Mouse (Mus musculus) midbrain, embryonic 14.5 days (tissue): Measurements from ENCODE around the gene D630003M21Rik. TPM values are rescaled to one million over a fixed set of nuclear protein-coding genes. Genes with fewer than 3 reads are reported as not detected.

Source experiments
- ATAC-seq: fragments of 200-750 bp; cut with Nextera tagmentation; 2 replicates; pipeline ENCODE4 v1.8.0; 2017; ENCODE audit warnings: moderate number of reproducible peaks, moderate library complexity; ENCODE audit not compliant: low FRiP score, low TSS enrichment
- DNase-seq: peaks from one replicate; pipeline ENCODE4 v3.0.0-alpha.2; 2015
- H3K27ac ChIP-seq: fragments of 300-500 bp; sonication (generic); replicated peaks from 2 replicates; pipeline ENCODE4 v1.5.1; 2014; ENCODE audit warnings: mild to moderate bottlenecking, low read depth, low read length, moderate library complexity
- H3K27me3 ChIP-seq: fragments of 300-500 bp; sonication (generic); 2 replicates; pipeline ENCODE4 v1.6.1; 2014; ENCODE audit warnings: low read length, control low read depth, mixed read lengths; ENCODE audit not compliant: control insufficient read depth, insufficient read depth
- H3K36me3 ChIP-seq: fragments of 300-500 bp; sonication (generic); 2 replicates; pipeline ENCODE4 v1.6.1; 2014; ENCODE audit warnings: low read length, control low read depth; ENCODE audit not compliant: control insufficient read depth, insufficient read depth
- H3K4me1 ChIP-seq: fragments of 300-500 bp; sonication (generic); 2 replicates; pipeline ENCODE4 v1.6.1; 2014; ENCODE audit warnings: mild to moderate bottlenecking, antibody characterized with exemption, low read length, control low read depth; ENCODE audit not compliant: control insufficient read depth, insufficient read depth
- H3K4me2 ChIP-seq: fragments of 300-500 bp; sonication (generic); 2 replicates; pipeline ENCODE4 v1.6.1; 2014; ENCODE audit warnings: mild to moderate bottlenecking, low read length, moderate library complexity
- H3K4me3 ChIP-seq: fragments of 300-500 bp; sonication (generic); replicated peaks from 2 replicates; pipeline ENCODE4 v1.5.1; 2014; ENCODE audit warnings: low read depth, low read length
- H3K9ac ChIP-seq: fragments of 300-500 bp; sonication (generic); replicated peaks from 2 replicates; pipeline ENCODE4 v1.6.1; 2014; ENCODE audit warnings: mild to moderate bottlenecking, low read length, moderate library complexity
- H3K9me3 ChIP-seq: fragments of 300-500 bp; sonication (generic); 2 replicates; pipeline ENCODE4 v1.6.1; 2016; ENCODE audit warnings: low read length, control low read depth, mixed read lengths; ENCODE audit not compliant: control insufficient read depth
- WGBS: fragments of 180-500 bp; shearing (Covaris S2); extraction: QIAGEN DNeasy Blood & Tissue Kit; methylation state at CpG from one replicate; pipeline ENCODE4 v1.1.7; 2014; 5-methylcytosine and 5-hydroxymethylcytosine counted together
- polyA plus RNA-seq: library from polyadenylated mRNA; unstranded; fragments of >200 nt; fragmentation: Nextera tagmentation; extraction: Ambion mirVana; gene quantifications from 2 replicates; pipeline ENCODE4 v1.2.1, GENCODE M21; 2014

Gene D630003M21Rik
- polyA plus RNA-seq: 0.97 and 1.4 TPM in 2 replicates

DNA sequence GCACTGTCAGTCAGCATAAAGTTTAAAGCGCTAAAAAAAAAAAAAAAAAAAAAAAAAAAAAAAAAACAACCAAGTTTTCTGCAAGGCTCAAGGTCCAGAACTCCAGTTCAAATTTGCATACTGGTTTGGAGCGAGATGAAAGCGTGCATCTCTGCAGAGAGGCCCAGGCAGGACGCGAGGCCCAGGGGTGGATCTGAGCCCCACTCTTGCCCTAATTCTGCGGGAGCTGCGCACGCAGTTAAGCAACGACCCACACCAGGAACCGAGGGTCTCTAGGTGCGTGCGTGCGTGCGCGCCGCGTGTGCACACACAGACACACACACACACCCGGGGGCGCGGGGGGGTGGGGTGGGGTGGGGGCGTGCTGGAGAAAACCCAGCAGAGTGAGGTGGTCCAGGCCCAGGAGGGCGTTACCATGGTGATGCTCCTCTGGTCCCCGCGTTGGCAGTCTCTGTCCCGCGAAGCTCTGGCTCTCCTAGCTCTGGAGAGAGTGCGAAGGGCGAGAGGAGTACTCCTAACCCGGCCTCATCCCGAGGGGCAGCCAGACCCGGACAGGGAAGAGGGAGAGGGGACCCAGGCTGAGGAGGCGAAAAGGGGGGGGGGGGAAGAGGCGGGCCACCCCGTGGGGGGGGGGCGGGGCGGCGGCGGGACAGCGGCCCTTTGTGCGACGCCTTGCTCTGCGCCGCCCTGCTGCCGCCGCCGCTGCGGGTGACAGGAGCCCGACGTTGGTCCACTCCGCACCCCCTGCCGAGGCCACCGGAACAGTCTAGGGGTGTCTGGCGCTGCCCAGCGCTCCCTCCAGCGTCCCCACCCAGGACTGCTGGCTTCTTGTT, at the start of gene D630003M21Rik:
Gene D630003M21Rik (minus strand): TSS at position 553 of the 833 bp plus-strand sequence.
- DNase-seq (peak; percentile 75), ATAC-seq (peak; percentile 77)
- Histone ChIP-seq H3K4me1 (peaks cover 10% of the 10 kb centered on the region; the same call in 1 of the 2 replicates), H3K9me3 (no peaks in the 10 kb centered on the region), H3K9ac (peak within 1 kb of the TSS; percentile 65), H3K27me3 (no peaks in the 10 kb centered on the region), H3K36me3 (no peaks in the 10 kb centered on the region), H3K4me3 (peak within 1 kb of the TSS; percentile 39), H3K4me2 (peak within 1 kb of the TSS; percentile 90), H3K27ac (peak within 1 kb of the TSS; percentile 60)
- WGBS: under 1% methylated on average over 40 of the region's 55 CpGs

DNA sequence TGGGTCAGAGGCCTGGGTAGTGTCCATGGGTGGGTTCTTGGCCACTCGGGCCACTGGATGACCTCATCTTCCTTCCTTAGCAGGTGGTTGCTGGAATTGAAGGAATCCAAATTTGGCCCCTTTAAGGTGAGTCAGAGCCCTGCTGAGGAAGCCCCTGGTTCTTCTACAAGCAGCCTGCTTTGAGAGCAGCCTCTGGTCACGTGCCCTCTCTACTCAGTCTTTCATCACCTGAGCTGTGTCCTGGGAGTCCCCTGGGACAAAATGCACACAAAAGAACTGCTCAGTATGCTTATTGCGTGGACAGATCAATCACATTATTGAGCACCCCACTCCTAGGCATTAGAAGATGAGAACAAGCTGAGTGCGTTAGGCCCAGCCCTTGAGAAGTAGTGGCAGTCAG, 47.9 kb upstream of the D630003M21Rik start:
- 78% methylated on average over 4 of the region's 4 CpGs for WGBS
- no peaks in the 10 kb centered on the region for H3K4me1 ChIP-seq
- no peak overlapping the region for H3K4me2 ChIP-seq

DNA sequence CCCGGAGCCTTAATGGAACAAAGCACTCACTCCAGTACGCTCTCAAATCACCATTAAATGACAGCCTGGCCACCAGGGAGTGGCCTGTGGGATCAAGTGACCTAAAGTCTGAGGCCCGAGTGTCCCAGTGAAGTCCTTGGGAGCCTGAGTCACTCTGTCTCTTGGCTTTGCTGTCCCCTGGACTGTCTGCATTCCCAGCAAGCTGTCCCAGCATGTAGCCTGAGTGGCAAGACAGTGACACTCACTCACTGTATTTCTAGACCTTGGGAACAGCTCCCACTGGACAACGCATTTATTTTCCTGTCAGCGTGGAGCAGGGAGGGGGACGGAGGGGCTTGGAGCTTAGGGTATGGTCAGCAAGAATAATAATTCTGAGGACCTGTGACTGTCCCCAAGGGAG, 47.4 kb upstream of the D630003M21Rik start:
- H3K4me2 ChIP-seq: no peak overlapping the region
- ATAC-seq: no peak
- H3K27me3 ChIP-seq: no peaks in the 10 kb centered on the region
- DNase-seq: no peak
- 81% methylated on average over 6 of the region's 6 CpGs for WGBS
- H3K36me3 ChIP-seq: no peaks in the 10 kb centered on the region
- no peaks in the 10 kb centered on the region for H3K4me1 ChIP-seq
- H3K4me3 ChIP-seq: no peak overlapping the region
- no peaks in the 10 kb centered on the region for H3K9me3 ChIP-seq
- H3K27ac ChIP-seq: no peak overlapping the region
- no peak overlapping the region for H3K9ac ChIP-seq

More for the DNA sequence above, 47.9 kb upstream of the D630003M21Rik start:
- H3K4me3 ChIP-seq: no peak overlapping the region
- ATAC-seq: no peak
- H3K27ac ChIP-seq: no peak overlapping the region
- H3K9me3 ChIP-seq: no peaks in the 10 kb centered on the region
- no peak for DNase-seq
- no peak overlapping the region for H3K9ac ChIP-seq
- H3K36me3 ChIP-seq: no peaks in the 10 kb centered on the region
- H3K27me3 ChIP-seq: no peaks in the 10 kb centered on the region

GRCm38 (mm10) chr2:158275811-158276210, 46.8 kb upstream of the D630003M21Rik start:
- Histone ChIP-seq H3K36me3 (no peaks in the 10 kb centered on the region), H3K27me3 (no peaks in the 10 kb centered on the region), H3K9ac (no peak overlapping the region), H3K4me1 (no peaks in the 10 kb centered on the region), H3K9me3 (no peaks in the 10 kb centered on the region), H3K4me2 (no peak overlapping the region), H3K27ac (no peak overlapping the region), H3K4me3 (no peak overlapping the region)
- ATAC-seq: no peak
- 78% methylated on average over 4 of the region's 4 CpGs for WGBS
- no peak for DNase-seq

- Histone ChIP-seq H3K4me3 (no peak overlapping the region), H3K9ac (no peak overlapping the region), H3K9me3 (no peaks in the 10 kb centered on the region), H3K27me3 (no peaks in the 10 kb centered on the region), H3K4me1 (no peaks in the 10 kb centered on the region), H3K36me3 (no peaks in the 10 kb centered on the region), H3K27ac (no peak overlapping the region), H3K4me2 (no peak overlapping the region)
- WGBS: 90% methylated on average over 3 of the region's 3 CpGs
- ATAC-seq (no peak), DNase-seq (no peak)
Measured at GRCm38 (mm10) chr2:158275349-158275748, 46.3 kb upstream of the D630003M21Rik start.

- Histone ChIP-seq H3K9ac (no peak overlapping the region), H3K4me3 (no peak overlapping the region), H3K27ac (no peak overlapping the region), H3K4me2 (no peak overlapping the region), H3K27me3 (no peaks in the 10 kb centered on the region), H3K4me1 (no peaks in the 10 kb centered on the region), H3K36me3 (no peaks in the 10 kb centered on the region), H3K9me3 (no peaks in the 10 kb centered on the region)
- 29% methylated on average over 2 of the region's 2 CpGs for WGBS
- ATAC-seq (no peak), DNase-seq (peak; percentile 33)
Measured at GRCm38 (mm10) chr2:158273646-158274045, 44.6 kb upstream of the D630003M21Rik start.

- Histone ChIP-seq H3K4me2 (no peak overlapping the region), H3K27me3 (no peaks in the 10 kb centered on the region), H3K36me3 (no peaks in the 10 kb centered on the region), H3K9me3 (no peaks in the 10 kb centered on the region), H3K9ac (no peak overlapping the region), H3K4me3 (no peak overlapping the region), H3K4me1 (no peaks in the 10 kb centered on the region), H3K27ac (no peak overlapping the region)
- ATAC-seq (no peak), DNase-seq (no peak)
- 70% methylated on average over 8 of the region's 8 CpGs for WGBS
Measured at GRCm38 (mm10) chr2:158270017-158270416, 41.0 kb upstream of the D630003M21Rik start.

DNA sequence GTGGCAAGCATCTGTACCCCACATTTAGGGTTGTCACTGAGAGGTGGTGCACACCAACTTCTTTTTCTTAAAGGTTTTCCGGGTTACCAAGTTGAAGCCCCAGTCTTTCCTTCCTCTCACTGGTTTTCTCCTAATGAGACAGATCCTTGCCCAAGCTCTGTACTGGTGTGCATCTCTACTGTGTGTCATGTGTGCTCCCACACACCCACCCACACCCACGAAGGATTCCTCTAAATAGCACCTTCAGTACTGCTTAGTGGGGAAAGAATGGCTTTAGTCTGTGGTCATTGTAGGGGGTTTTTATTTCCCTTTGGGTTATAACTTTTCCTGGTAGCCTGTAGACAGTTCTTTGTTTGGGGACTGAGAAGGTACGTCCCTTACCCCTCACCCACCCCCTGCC, 35.9 kb upstream of the D630003M21Rik start:
- no peaks in the 10 kb centered on the region for H3K4me1 ChIP-seq
- DNase-seq (no peak), ATAC-seq (no peak)
- H3K4me2 ChIP-seq: no peak overlapping the region
- no peak overlapping the region for H3K4me3 ChIP-seq
- no peak overlapping the region for H3K27ac ChIP-seq
- H3K9me3 ChIP-seq: no peaks in the 10 kb centered on the region
- 79% methylated on average over 3 of the region's 3 CpGs for WGBS
- no peak overlapping the region for H3K9ac ChIP-seq
- no peaks in the 10 kb centered on the region for H3K27me3 ChIP-seq
- no peaks in the 10 kb centered on the region for H3K36me3 ChIP-seq

DNA sequence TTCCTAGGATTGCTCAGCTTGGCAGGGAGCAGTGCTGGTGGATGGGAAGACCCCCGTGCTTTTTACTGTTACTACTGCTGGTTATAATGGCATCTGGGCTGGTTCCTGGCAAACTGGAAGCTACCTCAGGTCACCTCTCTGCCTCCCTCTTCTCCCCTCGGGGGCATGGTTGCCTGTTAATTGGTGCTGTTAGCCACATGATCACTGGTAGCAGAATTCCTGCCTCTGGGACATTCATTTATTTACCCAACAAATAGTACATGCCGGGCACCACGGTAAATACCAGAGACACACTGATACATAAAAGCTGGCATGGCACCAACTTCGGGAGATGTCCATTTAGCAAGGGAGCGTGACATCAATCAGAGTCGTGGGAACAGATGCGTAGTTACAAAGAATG, 30.5 kb upstream of the D630003M21Rik start:
- Histone ChIP-seq H3K9me3 (no peaks in the 10 kb centered on the region), H3K27me3 (no peaks in the 10 kb centered on the region), H3K4me2 (no peak overlapping the region), H3K9ac (no peak overlapping the region), H3K4me1 (no peaks in the 10 kb centered on the region), H3K36me3 (no peaks in the 10 kb centered on the region), H3K4me3 (no peak overlapping the region), H3K27ac (no peak overlapping the region)
- WGBS: 77% methylated on average over 8 of the region's 8 CpGs
- DNase-seq (no peak), ATAC-seq (no peak)
